Mouse (Mus musculus) lung, postnatal 0 days (tissue): ENCODE measurements around the gene Npy.

ENCODE experiments used
- CTCF ChIP-seq: IDR thresholded peaks from 2 replicates; pipeline ENCODE4 v1.5.1; 2016; ENCODE audit warnings: antibody characterized with exemption, mild to moderate bottlenecking
- EP300 ChIP-seq: IDR thresholded peaks from 2 replicates; pipeline ENCODE4 v1.6.1; 2016; ENCODE audit warnings: antibody characterized with exemption, mild to moderate bottlenecking, control low read depth

DNA sequence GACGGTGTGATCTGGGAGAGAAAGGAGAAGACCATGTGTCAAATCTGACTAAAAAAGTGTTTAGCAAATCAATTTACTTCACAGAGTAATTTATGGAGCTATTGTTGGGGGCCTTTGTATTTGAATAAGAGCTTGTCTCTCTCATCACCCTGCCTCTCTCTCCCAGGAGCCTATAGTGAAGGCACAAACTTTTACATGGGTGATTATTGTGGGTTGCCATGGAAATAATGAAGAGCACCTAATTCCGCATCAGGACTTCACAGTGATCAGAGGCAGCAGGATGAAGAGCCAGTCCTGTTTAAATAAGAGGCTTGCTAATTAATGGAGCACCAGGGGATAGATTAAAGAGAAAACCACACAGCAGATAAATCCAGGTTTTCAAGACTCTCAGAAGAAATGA, 52.6 kb downstream of the Npy start:
- TF ChIP-seq CTCF (no peak), EP300 (no peak)
